Mouse (Mus musculus) embryo, embryonic 10.5 days (tissue): ENCODE results near the gene Pin4.

Source experiments
- DNase-seq: peaks from one replicate; pipeline ENCODE4 v3.0.0-alpha.2; 2015; ENCODE audit warnings: low spot score

Gene Pin4

DNA sequence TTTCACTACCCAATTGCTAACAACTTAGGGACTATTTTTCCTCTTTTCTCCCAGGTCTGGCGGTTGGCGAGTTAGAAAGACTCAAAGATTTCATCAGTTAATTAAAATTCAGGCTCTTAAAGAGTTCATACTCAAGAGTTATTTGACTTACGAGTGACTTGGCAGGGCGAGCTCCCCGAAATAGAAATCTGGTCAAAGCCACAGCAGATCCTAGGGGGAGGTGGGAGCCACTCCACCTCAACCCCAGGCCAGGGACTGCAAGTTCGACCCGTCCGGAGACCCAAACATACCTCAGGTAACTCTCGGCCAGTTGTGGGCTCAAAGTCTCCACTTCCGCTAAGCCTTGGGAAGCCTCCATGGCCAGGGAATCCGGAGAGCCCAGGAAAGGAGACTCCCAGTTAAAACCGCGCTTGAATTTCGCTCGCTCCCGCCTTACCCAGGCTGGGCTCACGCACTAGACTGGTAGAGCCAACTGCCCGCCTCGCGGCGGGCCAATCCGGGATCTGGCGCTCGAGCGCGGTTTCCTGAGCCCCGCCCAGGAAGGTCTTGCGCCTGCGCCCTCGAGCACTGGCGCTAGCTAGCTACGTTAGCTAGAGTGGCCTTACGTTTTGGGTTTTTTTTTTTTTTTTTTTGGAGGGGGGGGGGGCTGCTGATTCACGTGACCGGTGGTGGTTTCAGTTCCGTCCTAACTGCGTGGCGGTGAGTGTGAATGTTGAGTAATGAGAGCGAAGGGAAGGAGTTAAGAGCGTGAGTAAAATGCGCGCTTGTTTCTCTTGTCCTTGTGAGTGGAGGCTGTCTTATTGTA lies 37.6 kb downstream of the Pin4 start, which contains the start of gene Ercc6l:
TSS of gene Ercc6l (minus strand) at position 474 of the 805 bp plus-strand sequence.
- peak; percentile 92 for DNase-seq

DNA sequence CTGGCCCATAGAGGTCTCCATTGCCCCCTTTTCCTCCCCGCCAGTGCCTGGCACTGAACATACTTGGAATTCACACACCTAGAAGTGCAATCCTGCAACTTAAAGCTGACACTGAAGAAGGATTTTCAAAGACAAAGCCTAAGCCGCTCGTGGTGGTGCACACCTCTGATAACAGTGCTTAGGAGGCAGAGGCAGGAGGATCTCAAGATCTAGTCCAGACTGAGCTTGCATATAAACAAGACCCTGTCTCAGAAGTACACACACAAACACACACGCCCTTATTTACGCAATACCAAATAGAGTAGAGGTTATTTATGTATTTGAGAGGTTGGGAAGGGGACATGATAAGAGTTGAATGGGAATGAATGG lies 38.2 kb downstream of the Pin4 start:
- DNase-seq, result no peak

DNA sequence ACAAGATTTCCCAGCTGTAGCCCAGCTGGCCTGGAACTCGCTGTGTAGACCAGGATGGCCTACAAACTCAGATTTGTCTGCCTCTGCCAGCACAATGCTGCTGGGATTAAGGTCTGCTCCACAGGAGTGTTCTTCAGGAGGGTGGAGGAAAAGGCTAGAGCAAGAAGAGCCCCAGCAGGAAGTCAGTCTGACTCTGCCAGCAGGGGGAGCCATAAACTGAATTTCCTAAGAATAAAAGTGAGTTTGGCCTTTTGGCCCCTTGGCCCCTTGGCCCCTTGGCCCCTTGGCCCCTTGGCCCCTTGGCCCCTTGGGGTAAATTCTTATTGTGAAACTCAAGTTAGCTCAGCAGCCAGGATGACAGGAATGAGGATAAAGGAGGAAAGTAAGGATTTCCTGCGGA lies 40.5 kb downstream of the Pin4 start:
- DNase-seq, result peak; percentile 37

DNA sequence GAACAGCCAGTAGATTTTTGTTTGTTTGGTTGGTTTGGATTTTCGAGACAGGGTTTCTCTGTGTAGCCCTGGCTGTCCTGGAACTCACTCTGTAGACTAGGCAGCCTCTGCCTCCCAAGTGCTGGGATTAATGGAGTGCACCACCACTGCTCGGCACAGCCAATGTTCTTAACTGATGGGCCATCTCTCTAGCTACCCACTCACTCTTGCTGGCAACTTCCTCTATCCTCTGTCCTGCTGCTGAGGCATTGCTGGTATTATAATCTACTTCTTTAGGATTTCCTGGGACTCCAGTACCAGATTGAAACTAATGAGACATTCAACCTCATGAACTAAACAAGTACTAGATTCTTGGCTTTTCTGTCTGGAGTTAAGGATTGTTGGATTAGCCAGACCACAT lies 41.3 kb downstream of the Pin4 start:
- DNase-seq, result no peak

DNA sequence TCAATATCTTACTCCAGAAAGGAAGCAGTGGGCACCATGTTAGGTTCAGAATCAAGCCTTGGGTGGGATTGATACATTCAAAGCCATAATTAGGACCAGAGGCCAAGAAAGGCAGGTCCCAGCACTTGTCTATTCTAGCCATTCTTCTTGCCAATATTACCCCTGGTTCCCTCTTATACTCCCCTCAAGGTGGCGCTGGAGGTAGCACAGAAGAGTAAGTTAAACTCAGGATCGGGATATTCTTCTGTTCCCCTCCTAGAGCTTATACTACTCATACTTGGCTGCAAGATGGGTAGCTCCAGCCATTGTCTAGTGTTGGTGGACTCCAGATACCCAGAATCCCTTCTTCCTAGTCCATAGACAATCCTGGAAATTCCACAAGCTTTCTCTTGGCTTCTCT lies 43.8 kb downstream of the Pin4 start:
- DNase-seq, result no peak

DNA sequence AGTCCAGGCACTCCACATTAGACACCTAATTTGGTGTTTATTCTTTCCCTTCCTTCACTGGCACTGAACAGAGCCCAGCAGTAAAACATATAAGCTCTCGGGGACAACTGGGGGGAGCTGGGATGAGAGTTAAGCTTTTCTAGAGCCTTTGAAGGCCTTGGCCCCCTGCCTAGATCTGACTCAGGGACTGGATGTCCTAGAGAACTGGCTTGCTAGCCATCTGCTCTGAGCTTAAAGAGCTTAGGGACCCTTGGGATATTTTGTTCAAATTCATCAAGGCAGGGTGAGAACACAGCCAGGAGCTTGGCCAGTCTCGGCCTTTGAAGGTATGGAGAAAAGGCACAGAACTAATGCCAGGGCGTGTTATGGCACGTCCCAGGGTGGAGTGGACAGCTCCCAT lies 44.3 kb downstream of the Pin4 start:
- DNase-seq, result no peak

DNA sequence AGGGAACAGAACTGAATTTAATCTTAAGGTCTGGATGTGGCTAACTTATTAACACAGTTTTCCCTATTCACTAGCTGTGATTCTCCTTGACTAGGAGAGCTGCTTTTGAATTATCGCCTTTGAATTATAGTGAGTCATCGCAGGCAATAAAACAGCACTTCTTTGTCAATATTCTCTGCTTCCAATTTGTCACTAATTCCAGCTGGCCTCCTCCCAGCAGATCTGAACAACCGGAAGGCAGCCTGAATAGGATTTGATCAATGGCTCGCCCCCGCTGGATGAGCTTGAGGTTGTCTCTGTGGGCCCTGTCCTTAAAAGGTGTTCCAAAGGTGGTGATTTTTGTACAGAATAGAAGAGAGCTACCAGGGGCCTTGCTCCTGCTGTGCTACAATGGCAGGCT lies 47.3 kb downstream of the Pin4 start:
- DNase-seq, result no peak

DNA sequence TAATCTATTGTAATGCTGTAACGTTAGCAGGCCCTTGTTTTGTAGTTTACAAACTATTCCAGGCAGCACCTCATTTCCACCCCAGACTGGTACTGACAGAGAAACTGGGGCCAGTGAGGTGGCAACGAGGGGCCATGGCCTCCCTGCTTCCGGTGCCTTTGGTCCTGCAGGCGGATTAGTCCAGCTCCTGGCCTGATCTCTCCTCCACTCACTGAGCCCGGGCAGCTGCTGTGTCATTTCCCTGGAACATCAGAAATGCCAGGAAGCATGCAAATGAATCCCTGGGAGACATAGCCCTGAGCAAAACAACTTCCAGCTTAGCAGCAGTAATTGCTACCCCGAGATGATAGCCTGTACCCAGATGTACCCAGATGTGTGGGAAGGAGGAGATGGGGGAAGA lies 47.7 kb downstream of the Pin4 start:
- DNase-seq, result no peak

DNA sequence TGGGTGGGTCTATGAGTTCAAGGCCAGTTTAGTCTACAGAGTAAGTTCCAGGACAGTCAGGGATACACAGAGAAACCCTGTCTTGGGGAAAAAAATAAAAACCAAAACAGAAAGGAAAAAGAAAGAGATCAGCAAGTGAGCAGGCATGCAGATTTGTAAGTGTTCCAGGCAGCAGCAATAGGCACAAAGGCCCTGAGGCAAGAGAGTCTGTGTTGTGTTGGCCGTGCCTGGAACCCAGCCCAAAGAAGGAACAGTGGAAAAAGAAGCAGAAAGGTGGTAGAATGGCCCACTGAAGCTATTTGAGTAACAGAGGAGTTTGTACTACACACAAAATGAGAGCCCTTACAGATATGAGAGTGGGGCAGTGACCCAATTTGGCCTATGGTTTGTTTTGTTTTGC lies 50.5 kb downstream of the Pin4 start:
- no peak for DNase-seq

DNA sequence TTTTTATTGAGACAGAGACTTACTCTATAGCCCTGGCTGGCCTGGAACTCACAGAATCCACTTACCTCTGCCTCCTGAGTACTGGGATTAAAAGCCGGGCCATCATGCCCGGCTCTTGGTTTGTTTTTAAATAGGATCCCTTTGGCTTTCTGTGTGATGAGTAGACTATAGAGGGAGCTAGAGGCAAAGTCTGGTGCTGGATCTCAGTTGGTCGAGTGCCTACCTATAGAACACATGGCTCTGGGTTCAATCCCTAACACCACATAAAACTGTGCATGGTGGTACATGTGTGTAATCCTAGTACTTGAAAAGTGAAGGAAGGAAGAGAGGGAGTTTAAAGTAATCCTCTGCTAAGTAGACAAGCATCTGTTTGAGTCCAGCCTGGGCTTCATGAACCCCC lies 50.9 kb downstream of the Pin4 start:
- DNase-seq, result no peak

DNA sequence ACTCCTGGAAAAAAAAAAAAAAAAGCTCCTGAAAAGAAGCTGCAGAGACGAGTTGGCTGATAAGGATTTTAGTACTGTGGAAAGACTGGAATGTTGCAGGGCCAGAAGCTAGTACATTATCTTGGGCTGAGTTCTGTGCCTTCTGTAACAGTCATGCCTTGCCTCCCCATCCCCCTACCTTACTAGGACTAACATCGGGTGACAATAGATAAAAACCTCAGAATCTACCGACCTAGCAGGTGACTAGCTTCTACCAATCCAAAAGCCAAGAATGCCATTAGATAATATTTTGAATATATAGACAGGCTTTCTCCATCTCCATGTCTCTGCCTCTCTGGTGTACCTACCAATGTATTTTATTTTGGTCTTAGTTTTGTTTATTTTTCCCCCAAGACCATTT lies 51.7 kb downstream of the Pin4 start:
- DNase-seq, result no peak

DNA sequence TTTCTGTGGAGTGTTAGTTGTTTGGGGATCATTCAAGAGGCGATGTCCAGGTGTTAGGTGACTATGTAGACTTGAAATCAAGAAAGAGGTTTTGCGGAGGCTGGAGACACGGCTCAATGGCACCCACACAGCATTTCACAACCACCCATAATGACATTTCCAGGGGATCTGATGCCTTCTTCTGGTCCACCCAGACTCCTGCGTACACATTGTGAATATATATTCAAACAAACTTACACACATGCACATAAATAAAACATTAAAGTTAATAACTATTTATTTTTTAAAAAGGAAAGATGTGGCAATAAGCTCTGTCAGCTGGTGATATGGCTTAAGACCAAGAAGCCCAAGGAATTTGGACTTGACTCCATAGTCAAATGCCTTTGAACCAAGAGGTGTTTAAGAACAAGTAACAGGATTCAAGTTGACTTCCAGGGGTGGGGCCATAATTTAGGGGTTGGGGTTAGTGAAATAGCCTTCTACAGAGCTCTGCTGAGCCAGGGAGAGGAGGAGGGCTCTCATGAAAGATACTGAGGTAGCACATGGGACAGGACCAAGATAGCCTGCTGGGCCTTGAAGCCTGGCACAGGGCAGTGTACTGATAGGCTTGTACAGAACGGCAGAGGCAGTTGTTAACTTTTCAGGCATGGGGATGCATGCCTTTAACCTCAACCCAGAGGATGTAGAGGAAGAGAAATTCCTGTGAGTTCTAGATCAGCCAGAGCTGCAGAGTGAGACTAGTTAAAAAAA lies 56.5 kb downstream of the Pin4 start:
- no peak for DNase-seq
